Mouse (Mus musculus): ENCODE data around the gene Six5. TPM values are rescaled to one million over a fixed set of nuclear protein-coding genes. Genes with fewer than 3 reads are reported as not detected.

Six5 gene
- polyA plus RNA-seq, 1 experiment from 2014 or later: 1.8 TPM

DNA sequence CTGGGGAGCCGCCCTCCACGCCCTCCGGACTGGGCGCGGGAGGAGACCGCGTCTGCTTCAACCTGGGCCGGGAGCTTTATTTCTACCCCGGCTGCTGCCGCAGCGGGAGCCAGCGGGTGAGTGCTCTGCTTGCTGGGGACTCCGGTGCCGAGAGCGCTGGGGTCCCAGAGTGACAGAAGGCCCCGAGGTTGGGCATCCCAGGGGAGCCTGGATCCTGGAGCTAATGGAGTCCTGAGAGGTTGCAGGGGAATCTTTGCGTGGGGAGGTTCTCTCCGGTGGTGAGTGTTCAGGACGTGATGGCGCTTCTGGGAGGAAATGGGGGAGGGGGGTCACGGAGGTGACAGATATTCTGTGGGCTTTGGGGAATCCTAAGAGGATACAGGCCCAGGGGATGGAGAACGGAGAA, 17.8 kb upstream of the Six5 start:
- no peak for ATAC-seq (ENCODE audit: low FRiP score)
- H3K27ac ChIP-seq (replicated peaks): peak overlapping the region; percentile 81

DNA sequence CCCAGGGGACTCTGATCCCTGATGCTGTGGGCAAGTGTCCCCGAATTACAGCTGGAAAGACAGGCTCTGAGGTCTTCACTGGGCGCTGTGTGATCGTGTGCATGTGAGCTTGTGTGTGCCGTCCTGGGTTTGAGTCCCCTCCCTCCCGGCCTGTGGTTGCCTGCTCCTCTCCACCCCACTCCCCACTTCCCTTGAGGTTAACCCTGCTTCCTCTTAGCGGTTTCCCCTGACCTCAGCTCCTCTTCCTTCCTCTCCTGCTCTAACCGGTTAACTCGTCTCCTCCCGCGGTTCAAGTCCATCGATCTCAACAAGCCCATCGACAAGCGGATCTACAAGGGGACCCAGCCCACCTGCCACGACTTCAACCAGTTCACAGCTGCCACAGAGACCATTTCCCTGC, 16.6 kb upstream of the Six5 start:
- Histone ChIP-seq H3K9ac (replicated peaks) (peak overlapping the region; percentile 100; the same call in 1 of the 2 replicates), H3K27me3 (replicated peaks) (no peaks in the 10 kb centered on the region), H3K4me3 (replicated peaks) (peak overlapping the region; percentile 96), H3K4me2 (peak overlapping the region; percentile 94), H3K9me3 (replicated peaks) (no peaks in the 10 kb centered on the region), H3K27ac (replicated peaks) (no peak overlapping the region), H3K4me1 (peaks cover 39% of the 10 kb centered on the region), H3K36me3 (peaks cover 49% of the 10 kb centered on the region)
- WGBS: 86% methylated on average over 14 of the region's 14 CpGs
- ATAC-seq (ENCODE audit: low FRiP score): no peak

More for the DNA sequence above, 17.8 kb upstream of the Six5 start:
- under 1% methylated on average over 21 of the region's 22 CpGs for WGBS
- Histone ChIP-seq H3K4me1 (peaks cover 29% of the 10 kb centered on the region), H3K4me2 (peak overlapping the region; percentile 94), H3K27me3 (replicated peaks) (no peaks in the 10 kb centered on the region), H3K9me3 (replicated peaks) (no peaks in the 10 kb centered on the region), H3K9ac (replicated peaks) (peak overlapping the region; percentile 100), H3K4me3 (replicated peaks) (peak overlapping the region; percentile 96), H3K36me3 (peaks cover 37% of the 10 kb centered on the region)

DNA sequence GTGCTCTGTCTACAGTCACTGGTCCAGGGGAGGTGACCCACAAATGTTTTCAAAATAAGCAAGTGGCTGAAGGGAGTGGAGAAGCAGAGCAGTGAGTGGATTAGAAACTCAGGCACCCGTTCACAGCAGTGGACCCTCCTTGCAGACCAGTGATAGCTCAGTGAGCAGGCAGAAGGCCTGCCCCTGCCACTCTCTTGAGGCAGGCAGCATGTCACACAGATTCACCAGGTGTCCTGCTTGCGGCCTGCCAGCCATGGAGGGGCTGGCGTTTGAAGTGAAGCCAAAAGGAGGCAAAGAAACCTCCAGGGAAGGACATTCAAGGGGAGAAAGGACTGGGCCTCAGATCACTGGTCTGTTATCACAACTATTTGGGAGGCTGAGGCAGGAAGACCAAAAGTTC, 15.7 kb upstream of the Six5 start:
- H3K36me3 ChIP-seq: peaks cover 55% of the 10 kb centered on the region
- H3K4me3 ChIP-seq (replicated peaks): no peak overlapping the region
- H3K4me2 ChIP-seq: no peak overlapping the region
- H3K27ac ChIP-seq (replicated peaks): no peak overlapping the region
- no peaks in the 10 kb centered on the region for H3K27me3 ChIP-seq (replicated peaks)
- H3K9ac ChIP-seq (replicated peaks): no peak overlapping the region
- H3K9me3 ChIP-seq (replicated peaks): no peaks in the 10 kb centered on the region
- no peak for ATAC-seq (ENCODE audit: low FRiP score)
- 92% methylated on average over 3 of the region's 3 CpGs for WGBS
- H3K4me1 ChIP-seq: peaks cover 49% of the 10 kb centered on the region

DNA sequence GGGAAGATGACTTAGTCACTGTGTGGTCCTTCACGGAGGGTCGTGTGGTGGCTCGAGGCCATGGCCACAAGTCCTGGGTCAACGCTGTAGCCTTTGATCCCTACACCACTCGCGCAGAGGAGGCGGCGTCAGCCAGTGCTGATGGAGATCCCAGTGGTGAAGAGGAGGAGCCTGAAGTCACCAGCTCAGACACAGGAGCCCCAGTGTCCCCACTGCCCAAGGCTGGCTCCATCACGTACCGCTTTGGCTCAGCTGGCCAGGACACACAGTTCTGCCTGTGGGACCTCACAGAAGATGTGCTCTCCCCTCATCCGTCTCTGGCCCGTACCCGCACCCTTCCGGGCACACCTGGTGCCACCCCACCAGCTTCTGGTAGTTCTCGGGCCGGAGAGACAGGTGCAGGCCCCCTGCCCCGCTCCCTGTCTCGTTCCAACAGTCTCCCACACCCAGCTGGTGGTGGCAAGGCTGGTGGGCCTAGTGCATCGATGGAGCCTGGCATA, 13.9 kb upstream of the Six5 start:
- no peak overlapping the region for H3K4me2 ChIP-seq
- no peaks in the 10 kb centered on the region for H3K9me3 ChIP-seq (replicated peaks)
- no peak overlapping the region for H3K27ac ChIP-seq (replicated peaks)
- peaks cover 57% of the 10 kb centered on the region for H3K36me3 ChIP-seq
- no peak overlapping the region for H3K9ac ChIP-seq (replicated peaks)
- H3K4me3 ChIP-seq (replicated peaks): no peak overlapping the region
- ATAC-seq (ENCODE audit: low FRiP score): no peak
- WGBS: 87% methylated on average over 19 of the region's 19 CpGs
- peaks cover 59% of the 10 kb centered on the region for H3K4me1 ChIP-seq
- no peaks in the 10 kb centered on the region for H3K27me3 ChIP-seq (replicated peaks)

DNA sequence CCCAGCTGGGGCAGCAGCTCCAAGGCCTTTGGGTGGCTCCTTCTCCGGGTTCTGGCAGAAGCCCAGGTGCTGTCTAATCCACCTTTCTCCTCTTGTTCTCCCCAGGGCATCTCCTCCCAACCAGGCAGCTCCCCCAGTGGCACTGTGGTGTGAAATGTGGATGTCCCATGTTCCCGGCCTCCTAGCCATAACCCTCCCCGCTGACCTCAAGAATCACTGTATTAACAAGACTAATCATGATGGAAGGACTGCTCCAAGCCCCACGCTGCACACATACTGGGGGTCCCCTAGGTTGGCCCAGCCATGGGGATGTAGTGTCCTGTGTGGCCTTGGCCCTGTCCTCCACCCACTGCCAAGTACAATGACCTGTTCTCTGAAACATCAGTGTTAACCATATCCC, 12.2 kb upstream of the Six5 start:
- Histone ChIP-seq H3K4me1 (peaks cover 60% of the 10 kb centered on the region), H3K27ac (replicated peaks) (no peak overlapping the region), H3K4me3 (replicated peaks) (no peak overlapping the region), H3K27me3 (replicated peaks) (no peaks in the 10 kb centered on the region), H3K4me2 (no peak overlapping the region), H3K9me3 (replicated peaks) (no peaks in the 10 kb centered on the region), H3K9ac (replicated peaks) (no peak overlapping the region), H3K36me3 (peaks cover 59% of the 10 kb centered on the region)
- WGBS: 83% methylated on average over 4 of the region's 4 CpGs
- no peak for ATAC-seq (ENCODE audit: low FRiP score)

DNA sequence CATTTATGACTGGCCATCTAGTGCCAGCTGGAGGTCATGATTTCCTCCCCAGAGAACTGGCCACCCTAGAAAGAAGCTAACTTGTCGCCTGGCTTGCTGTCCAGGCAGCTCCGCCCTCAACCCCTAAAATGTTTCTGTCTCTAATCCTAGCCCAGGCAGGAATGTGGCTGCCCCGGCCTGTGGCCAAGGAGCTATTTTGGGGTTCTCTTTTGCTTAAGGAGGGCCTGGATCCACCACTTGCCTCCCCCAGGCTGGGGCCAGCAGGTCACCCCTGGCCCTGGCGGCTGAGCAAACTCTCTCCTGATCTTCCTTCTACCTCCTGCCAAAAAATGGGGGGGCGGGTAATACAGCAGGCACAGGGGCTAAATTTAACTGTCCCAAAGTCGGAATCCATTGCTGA, 11.3 kb upstream of the Six5 start:
- 59% methylated on average over 6 of the region's 6 CpGs for WGBS
- H3K4me1 ChIP-seq: peaks cover 51% of the 10 kb centered on the region
- H3K4me2 ChIP-seq: no peak overlapping the region
- no peaks in the 10 kb centered on the region for H3K27me3 ChIP-seq (replicated peaks)
- H3K9ac ChIP-seq (replicated peaks): no peak overlapping the region
- no peak overlapping the region for H3K4me3 ChIP-seq (replicated peaks)
- H3K27ac ChIP-seq (replicated peaks): no peak overlapping the region
- no peaks in the 10 kb centered on the region for H3K9me3 ChIP-seq (replicated peaks)
- H3K36me3 ChIP-seq: peaks cover 66% of the 10 kb centered on the region
- no peak for ATAC-seq (ENCODE audit: low FRiP score)

DNA sequence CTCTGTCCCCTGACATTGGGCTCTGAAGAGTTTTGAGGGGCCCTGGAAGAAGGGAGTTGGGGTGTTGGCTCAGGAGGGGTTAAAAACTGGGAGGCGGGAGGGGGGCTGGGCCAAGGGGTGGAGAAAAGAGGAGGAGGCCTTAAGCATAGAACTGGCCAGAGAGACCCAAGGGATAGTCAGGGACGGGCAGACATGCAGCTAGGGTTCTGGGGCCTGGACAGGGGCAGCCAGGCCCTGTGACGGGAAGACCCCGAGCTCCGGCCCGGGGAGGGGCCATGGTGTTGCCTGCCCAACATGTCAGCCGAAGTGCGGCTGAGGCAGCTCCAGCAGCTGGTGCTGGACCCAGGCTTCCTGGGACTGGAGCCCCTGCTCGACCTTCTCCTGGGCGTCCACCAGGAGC, 10.7 kb upstream of the Six5 start, which contains the start of gene Dmpk:
Dmpk (plus strand) TSS at position 149 of the 400 bp plus-strand sequence.
- H3K4me3 ChIP-seq (replicated peaks): peak within 1 kb of the TSS; percentile 15
- 55% methylated on average over 10 of the region's 10 CpGs for WGBS

DNA sequence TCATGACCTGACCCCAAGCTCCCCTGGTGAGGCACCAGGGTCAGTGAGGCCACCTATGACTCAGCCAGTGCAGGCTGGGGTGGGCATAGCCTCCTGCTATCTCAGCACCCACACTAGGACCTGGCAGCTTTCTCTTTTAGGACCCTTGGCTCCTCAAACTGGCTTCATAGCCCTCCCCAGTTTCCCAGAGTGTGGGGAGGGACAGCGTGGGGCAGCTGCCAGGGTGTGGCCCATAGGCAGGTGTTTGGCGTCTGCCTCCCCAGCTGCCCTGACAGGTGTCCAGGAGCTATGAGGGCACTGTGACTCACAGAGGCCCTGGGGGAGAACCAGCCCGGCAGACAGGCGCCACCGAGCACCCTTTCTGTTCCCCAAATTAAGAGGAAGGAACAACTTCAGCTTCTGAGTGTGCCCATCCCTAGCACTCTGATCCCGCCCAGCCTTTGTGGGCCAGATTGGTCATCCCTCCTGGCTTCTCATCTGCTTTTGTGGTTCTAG, 10.1 kb upstream of the Six5 start:
- H3K9me3 ChIP-seq (replicated peaks): no peaks in the 10 kb centered on the region
- 79% methylated on average over 6 of the region's 6 CpGs for WGBS
- H3K4me1 ChIP-seq: peaks cover 46% of the 10 kb centered on the region
- no peak for ATAC-seq (ENCODE audit: low FRiP score)
- H3K4me3 ChIP-seq (replicated peaks): peak overlapping the region; percentile 15; the same call in 1 of the 2 replicates
- peaks cover 63% of the 10 kb centered on the region for H3K36me3 ChIP-seq
- H3K4me2 ChIP-seq: peak overlapping the region; percentile 40
- no peaks in the 10 kb centered on the region for H3K27me3 ChIP-seq (replicated peaks)
- no peak overlapping the region for H3K27ac ChIP-seq (replicated peaks)
- no peak overlapping the region for H3K9ac ChIP-seq (replicated peaks)

More for the DNA sequence above, 10.7 kb upstream of the Six5 start, which contains the start of gene Dmpk:
- peaks cover 46% of the 10 kb centered on the region for H3K4me1 ChIP-seq
- ATAC-seq (ENCODE audit: low FRiP score): no peak
- no peaks in the 10 kb centered on the region for H3K9me3 ChIP-seq (replicated peaks)
- no peak within 1 kb of the TSS for H3K27ac ChIP-seq (replicated peaks)
- H3K4me2 ChIP-seq: peak within 1 kb of the TSS; percentile 40
- peaks cover 64% of the 10 kb centered on the region for H3K36me3 ChIP-seq
- H3K27me3 ChIP-seq (replicated peaks): no peaks in the 10 kb centered on the region
- 0 out of 2 replicates have a peak within 1 kb of the TSS, but pooled peaks have one; percentile 20 for H3K9ac ChIP-seq (replicated peaks)

DNA sequence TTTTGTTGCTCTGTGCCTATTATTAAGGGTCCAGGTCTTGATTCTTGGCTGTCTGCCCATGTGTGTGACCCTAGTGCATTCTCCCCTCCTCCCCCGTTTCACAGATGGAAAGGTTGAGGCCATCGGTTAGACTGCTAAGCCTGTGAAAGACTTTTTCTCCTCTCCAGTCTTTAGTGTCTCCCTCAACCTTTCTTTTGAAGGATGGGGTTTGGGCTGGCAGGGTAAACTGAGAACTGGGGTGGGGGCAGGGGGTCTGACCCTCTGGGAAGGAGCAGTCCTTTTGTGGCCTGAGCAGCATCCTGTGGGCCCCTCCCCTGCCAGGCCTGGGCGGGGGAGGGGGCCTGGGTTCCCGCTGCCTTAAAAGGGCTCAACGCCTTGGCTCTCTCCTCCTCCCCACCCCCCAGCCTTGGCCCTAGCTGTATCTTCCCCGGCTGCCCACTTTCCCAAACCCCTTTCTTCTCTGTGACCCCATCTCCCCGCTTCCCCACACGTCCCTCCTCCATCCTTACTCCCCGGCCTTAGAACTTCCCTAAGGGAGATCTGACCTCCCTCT, 9.4 kb upstream of the Six5 start:
- no peak for ATAC-seq (ENCODE audit: low FRiP score)
- no peak overlapping the region for H3K9ac ChIP-seq (replicated peaks)
- peaks cover 46% of the 10 kb centered on the region for H3K4me1 ChIP-seq
- no peak overlapping the region for H3K27ac ChIP-seq (replicated peaks)
- no peak overlapping the region for H3K4me3 ChIP-seq (replicated peaks)
- H3K27me3 ChIP-seq (replicated peaks): peaks cover 1% of the 10 kb centered on the region; the same call in 1 of the 2 replicates
- 25% methylated on average over 9 of the region's 9 CpGs for WGBS
- H3K36me3 ChIP-seq: peaks cover 56% of the 10 kb centered on the region
- H3K4me2 ChIP-seq: peak overlapping the region; percentile 5
- H3K9me3 ChIP-seq (replicated peaks): no peaks in the 10 kb centered on the region

DNA sequence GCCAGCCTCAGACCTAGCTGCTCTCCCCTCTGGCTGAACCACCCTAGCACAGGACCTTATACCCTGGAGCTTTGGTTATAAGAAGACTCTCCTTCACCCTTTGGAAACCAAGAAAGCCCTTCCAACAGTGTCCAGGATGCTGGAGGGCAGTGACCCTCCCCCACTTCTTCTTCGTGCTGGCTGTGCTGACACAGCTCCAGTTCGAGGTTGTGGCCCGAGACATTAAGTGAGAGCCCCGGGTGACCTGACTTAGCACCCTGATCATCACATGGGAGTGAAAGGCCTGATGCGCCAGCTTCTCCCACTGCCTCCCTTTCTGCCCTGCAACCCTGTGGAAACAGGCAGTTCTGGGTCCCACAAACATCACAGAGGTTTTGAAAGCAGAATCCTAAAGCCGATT, 8.9 kb upstream of the Six5 start:
- Histone ChIP-seq H3K27ac (replicated peaks) (no peak overlapping the region; the same call in 1 of the 2 replicates), H3K9me3 (replicated peaks) (no peaks in the 10 kb centered on the region), H3K4me2 (peak overlapping the region; percentile 5; the same call in 1 of the 2 replicates), H3K36me3 (peaks cover 51% of the 10 kb centered on the region), H3K9ac (replicated peaks) (no peak overlapping the region), H3K4me1 (peaks cover 46% of the 10 kb centered on the region), H3K27me3 (replicated peaks) (peaks cover 5% of the 10 kb centered on the region), H3K4me3 (replicated peaks) (no peak overlapping the region)
- no peak for ATAC-seq (ENCODE audit: low FRiP score)
- WGBS: 7% methylated on average over 6 of the region's 6 CpGs

DNA sequence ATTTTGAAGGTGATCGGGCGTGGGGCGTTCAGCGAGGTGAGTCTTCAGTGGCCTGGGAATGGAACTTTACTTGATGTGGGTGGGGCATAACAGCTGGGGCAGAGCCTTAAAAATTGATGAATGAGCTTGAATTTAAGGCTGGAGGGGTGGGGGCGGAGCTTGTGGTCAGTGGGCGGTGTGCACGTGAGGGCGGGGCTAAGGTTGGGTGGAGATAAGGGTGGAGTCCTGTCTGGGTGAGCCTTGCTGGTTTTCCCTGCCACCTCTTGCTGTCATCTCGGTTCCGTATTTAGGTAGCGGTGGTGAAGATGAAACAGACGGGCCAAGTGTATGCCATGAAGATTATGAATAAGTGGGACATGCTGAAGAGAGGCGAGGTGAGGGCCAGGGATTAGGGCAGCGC, 8.4 kb upstream of the Six5 start:
- peak overlapping the region; percentile 5; the same call in 1 of the 2 replicates for H3K4me2 ChIP-seq
- no peak overlapping the region for H3K4me3 ChIP-seq (replicated peaks)
- WGBS: 16% methylated on average over 14 of the region's 14 CpGs

DNA sequence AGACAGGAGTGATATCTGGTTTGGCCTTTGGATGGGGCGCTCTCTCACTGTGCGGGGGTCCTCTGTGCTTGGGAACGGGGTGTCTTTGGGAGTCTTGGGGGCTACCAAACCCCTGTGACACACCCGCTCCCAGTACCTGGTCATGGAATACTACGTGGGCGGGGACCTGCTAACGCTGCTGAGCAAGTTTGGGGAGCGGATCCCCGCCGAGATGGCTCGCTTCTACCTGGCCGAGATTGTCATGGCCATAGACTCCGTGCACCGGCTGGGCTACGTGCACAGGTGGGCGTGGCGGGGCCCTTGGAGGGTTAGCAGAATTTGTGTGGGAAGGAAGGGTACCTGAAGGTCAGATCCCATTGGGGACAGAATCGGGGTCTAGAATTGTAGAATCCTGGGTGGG, 7.6 kb upstream of the Six5 start:
- H3K4me2 ChIP-seq: no peak overlapping the region
- H3K4me3 ChIP-seq (replicated peaks): no peak overlapping the region
- 62% methylated on average over 18 of the region's 18 CpGs for WGBS
- no peak overlapping the region for H3K9ac ChIP-seq (replicated peaks)
- H3K27me3 ChIP-seq (replicated peaks): peaks cover 18% of the 10 kb centered on the region
- no peaks in the 10 kb centered on the region for H3K9me3 ChIP-seq (replicated peaks)
- ATAC-seq (ENCODE audit: low FRiP score): no peak
- H3K36me3 ChIP-seq: peaks cover 49% of the 10 kb centered on the region
- H3K4me1 ChIP-seq: peaks cover 44% of the 10 kb centered on the region
- H3K27ac ChIP-seq (replicated peaks): no peak overlapping the region

More for the DNA sequence above, 8.4 kb upstream of the Six5 start:
- Histone ChIP-seq H3K27ac (replicated peaks) (no peak overlapping the region), H3K27me3 (replicated peaks) (peaks cover 10% of the 10 kb centered on the region), H3K9me3 (replicated peaks) (no peaks in the 10 kb centered on the region), H3K36me3 (peaks cover 49% of the 10 kb centered on the region), H3K4me1 (peaks cover 46% of the 10 kb centered on the region), H3K9ac (replicated peaks) (no peak overlapping the region)
- no peak for ATAC-seq (ENCODE audit: low FRiP score)
